8 mouse cellular contexts compared by ENCODE assay signal in the genomic region with DNA sequence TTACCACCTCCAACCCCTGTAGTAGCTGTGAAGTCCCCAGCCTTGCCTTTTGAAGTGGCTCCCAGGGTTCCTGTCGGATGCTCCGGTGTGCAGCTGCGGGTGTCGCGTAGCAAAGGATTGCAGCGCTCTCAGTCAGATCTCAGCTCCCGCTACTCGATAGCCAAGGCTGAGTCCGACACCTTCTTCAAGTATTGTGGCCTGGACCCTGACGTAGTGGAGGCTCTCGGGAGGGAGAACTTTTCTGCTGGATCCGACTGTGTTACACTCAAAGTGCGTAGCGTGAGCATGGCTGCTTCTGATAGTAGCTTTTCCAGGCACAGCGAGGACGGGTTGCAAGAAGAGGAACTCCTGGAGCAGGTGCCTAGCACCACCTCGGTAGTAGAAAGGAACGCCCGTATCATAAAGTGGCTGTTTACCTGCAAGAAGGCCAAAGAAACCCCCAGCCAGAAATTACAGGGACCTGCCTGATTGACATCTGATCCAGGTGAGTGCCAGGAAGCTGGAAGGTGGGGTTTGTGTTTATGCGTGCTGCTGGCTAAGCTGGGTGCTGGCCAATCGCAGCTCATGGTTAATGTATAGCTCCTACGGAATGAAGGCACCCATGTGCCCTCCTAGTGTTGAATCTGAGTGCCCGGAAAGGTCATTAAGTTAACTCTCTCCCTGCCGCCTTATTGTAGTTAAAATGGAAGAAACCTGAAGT. TPM values are rescaled to one million over a fixed set of nuclear protein-coding genes. Genes with fewer than 3 reads are reported as not detected.
DNase-seq lines count a peak whose midpoint lies in the region; ATAC-seq and TF ChIP-seq lines count a peak whose summit lies in the region.

No protein-coding gene starts in this region.

- no peak overlapping the region for H3K27ac ChIP-seq in heart, adult 2 months
- no peak overlapping the region for H3K27ac ChIP-seq in forebrain, embryonic 14.5 days (ENCODE audit: low read depth, low read length)
- peak overlapping the region; percentile 22 for H3K27ac ChIP-seq in kidney, adult 2 months (ENCODE audit: insufficient read depth, low read depth, low read length)
- H3K27ac ChIP-seq in lung, embryonic 15.5 days = peak overlapping the region; percentile 5; the same call in 1 of the 2 replicates

- H3K36me3 ChIP-seq in heart, adult 2 months (ENCODE audit: control insufficient read depth, insufficient read depth, low read length) = no peaks in the 10 kb centered on the region
- no peaks in the 10 kb centered on the region for H3K36me3 ChIP-seq in forebrain, embryonic 14.5 days (ENCODE audit: control insufficient read depth, insufficient read depth, low read length)
- peaks cover 1% of the 10 kb centered on the region; the same call in 1 of the 2 replicates for H3K36me3 ChIP-seq in kidney, adult 2 months (ENCODE audit: control insufficient read depth, insufficient read depth, low read length)
- H3K36me3 ChIP-seq in lung, embryonic 15.5 days = no peaks in the 10 kb centered on the region

- peak overlapping the region; percentile 87 for H3K4me2 ChIP-seq in forebrain, embryonic 14.5 days (ENCODE audit: low read length)
- peak overlapping the region; percentile 95 for H3K4me2 ChIP-seq in lung, embryonic 15.5 days

- H3K4me3 ChIP-seq in heart, adult 2 months = peak overlapping the region; percentile 24; the same call in 1 of the 2 replicates
- peak overlapping the region; percentile 31 for H3K4me3 ChIP-seq in forebrain, embryonic 14.5 days (ENCODE audit: low read depth, low read length)
- H3K4me3 ChIP-seq in kidney, adult 2 months (ENCODE audit: insufficient read depth, low read depth, low read length) = peak overlapping the region; percentile 69
- H3K4me3 ChIP-seq in lung, embryonic 15.5 days = peak overlapping the region; percentile 41

- H3K9ac ChIP-seq in heart, adult 2 months (ENCODE audit: low read depth, low read length) = no peak overlapping the region
- H3K9ac ChIP-seq in forebrain, embryonic 14.5 days (ENCODE audit: low read length) = 0 out of 2 replicates have a peak overlapping the region, but pooled peaks have one; percentile 9
- H3K9ac ChIP-seq in lung, embryonic 15.5 days = peak overlapping the region; percentile 20; the same call in 1 of the 2 replicates

- H3K4me1 ChIP-seq in heart, adult 2 months (ENCODE audit: control insufficient read depth, insufficient read depth, low read length) = no peaks in the 10 kb centered on the region
- H3K4me1 ChIP-seq in forebrain, embryonic 14.5 days (ENCODE audit: control insufficient read depth, insufficient read depth, low read length) = peaks cover 4% of the 10 kb centered on the region
- no peaks in the 10 kb centered on the region for H3K4me1 ChIP-seq in kidney, adult 2 months (ENCODE audit: control insufficient read depth, insufficient read depth, low read length)
- peaks cover 19% of the 10 kb centered on the region for H3K4me1 ChIP-seq in lung, embryonic 15.5 days

- no peak; the same call in 1 of the 2 replicates for ATAC-seq in forebrain, embryonic 14.5 days
- ATAC-seq in lung, embryonic 15.5 days (ENCODE audit: borderline replicate concordance, extremely low read depth, low FRiP score, low TSS enrichment) = peak; percentile 46; the same call in 1 of the 2 replicates

- no peak for TF ChIP-seq CTCF in heart, adult 2 months (IDR thresholded peaks at IDR 0.05)
- no peak for TF ChIP-seq CTCF in kidney, adult 2 months (conservative IDR thresholded peaks at IDR 0.05; ENCODE audit: insufficient read depth, insufficient read length, low read depth, low read length)

- intact Hi-C loops in heart, adult 2 months (cut with DNase I) = no loop called here
- intact Hi-C loops in heart, postnatal 14 days (cut with DNase I) = no loop called here

- H3K27me3 ChIP-seq in heart, adult 2 months (ENCODE audit: control insufficient read depth, insufficient read depth, low read length) = peaks cover 11% of the 10 kb centered on the region
- H3K27me3 ChIP-seq in forebrain, embryonic 14.5 days (replicated peaks; ENCODE audit: control insufficient read depth, insufficient read depth, low read length) = peaks cover 40% of the 10 kb centered on the region
- no peaks in the 10 kb centered on the region for H3K27me3 ChIP-seq in kidney, adult 2 months (replicated peaks; ENCODE audit: control insufficient read depth, insufficient read depth, low read length)
- peaks cover 46% of the 10 kb centered on the region for H3K27me3 ChIP-seq in lung, embryonic 15.5 days

- no peak for TF ChIP-seq EP300 in heart, adult 2 months (IDR thresholded peaks at IDR 0.05; ENCODE audit: insufficient read depth, low read depth, low read length)

- 7% methylated on average over 24 of the region's 24 CpGs for WGBS in heart, adult 2 months
- 3% methylated on average over 24 of the region's 24 CpGs for WGBS in forebrain, embryonic 14.5 days
- WGBS in kidney, adult 2 months = 4% methylated on average over 24 of the region's 24 CpGs
- 3% methylated on average over 24 of the region's 24 CpGs for WGBS in lung, embryonic 15.5 days

- TF ChIP-seq POLR2A in heart, adult 2 months (IDR thresholded peaks at IDR 0.05; ENCODE audit: insufficient read depth, low read depth, low read length) = no peak
- no peak for TF ChIP-seq POLR2A in kidney, adult 2 months (IDR thresholded peaks at IDR 0.05; ENCODE audit: low read depth, low read length)

- DNase-seq in heart, adult 2 months = no peak
- DNase-seq in heart, postnatal 14 days = no peak
- DNase-seq in ZHBTc4 (ENCODE audit: low read depth, low spot score) = peak; percentile 39
- peak; percentile 36 for DNase-seq in forebrain, embryonic 14.5 days (ENCODE audit: low spot score)
- peak; percentile 78 for DNase-seq in kidney, adult 2 months
- peak; percentile 47 for DNase-seq in retina, postnatal 1 day
- no peak for DNase-seq in thymus, postnatal 4 days

- H3K9me3 ChIP-seq in forebrain, embryonic 14.5 days (replicated peaks; ENCODE audit: control insufficient read depth, low read length) = no peaks in the 10 kb centered on the region
- H3K9me3 ChIP-seq in lung, embryonic 15.5 days = no peaks in the 10 kb centered on the region

- H3K79me2 ChIP-seq in heart, adult 2 months (replicated peaks; ENCODE audit: control insufficient read depth, insufficient read depth, low read length) = no peaks in the 10 kb centered on the region

RNA-seq across cellular contexts. Expression of a gene that starts 1.3 kb away (rescaled TPM):
- under 1 TPM; 0.30 to 0.37 TPM for total RNA-seq in heart, adult 2 months (2021)
- polyA plus RNA-seq in heart, adult 2 months (2012; rRNA removed) = 0.31 and 0.47 TPM in 2 replicates
- total RNA-seq in heart, postnatal 14 days (2021) = under 1 TPM; 0.15 to 0.72 TPM
- 0.06 TPM in 1 of 2 replicates, not detected in the other for polyA plus RNA-seq in forebrain, embryonic 14.5 days (2014; fragmentation: Nextera tagmentation; extraction: Ambion mirVana)
- 2.7 and 3.4 TPM in 2 replicates for polyA plus RNA-seq in kidney, adult 2 months (2012; rRNA removed)
- polyA plus RNA-seq in lung, embryonic 15.5 days (2015; fragmentation: Nextera tagmentation; extraction: Ambion mirVana) = 2.5 and 2.7 TPM in 2 replicates

Comparison
In these comparisons a context has a peak if more than half of its experiments do, and no peak if none do; other contexts are left out.
1. DNase-seq: peak in ZHBTc4 (single experiment), forebrain, embryonic 14.5 days (single experiment), kidney, adult 2 months (single experiment) and retina, postnatal 1 day (single experiment); none in heart, adult 2 months (0 of 2), heart, postnatal 14 days (0 of 2) and thymus, postnatal 4 days (single experiment).
2. H3K27ac ChIP-seq: peak in kidney, adult 2 months (single experiment) and lung, embryonic 15.5 days (single experiment); none in heart, adult 2 months (single experiment) and forebrain, embryonic 14.5 days (single experiment).
3. Peak in every context shown above with its lines, with median percentiles within 50 percentile points of each other: H3K4me3 ChIP-seq.